Mouse (Mus musculus): ENCODE data around the gene Ppm1h. TPM values are rescaled to one million over a fixed set of nuclear protein-coding genes. Genes with fewer than 3 reads are reported as not detected.

The Ppm1h gene
- polyA plus RNA-seq, 1 experiment from 2014 or later = 19.8 TPM

GRCm38 (mm10) chr10:122979356-122979755, 300.8 kb downstream of the Ppm1h start:
- 0 out of 2 replicates have a peak, but pooled peaks cover 2% of the 10 kb centered on the region for H3K36me3 ChIP-seq (ENCODE audit: control insufficient read depth, insufficient read depth, low read length)
- no peak overlapping the region for H3K27ac ChIP-seq (replicated peaks; ENCODE audit: low read depth, low read length)
- H3K4me3 ChIP-seq (replicated peaks; ENCODE audit: low read depth, low read length) = no peak overlapping the region
- no peaks in the 10 kb centered on the region for H3K9me3 ChIP-seq (ENCODE audit: control insufficient read depth, low read length)
- no peak overlapping the region for H3K4me2 ChIP-seq (ENCODE audit: low read length)
- no peak overlapping the region for H3K9ac ChIP-seq (replicated peaks; ENCODE audit: low read length)
- H3K27me3 ChIP-seq (ENCODE audit: control insufficient read depth, insufficient read depth, low read length) = no peaks in the 10 kb centered on the region
- H3K4me1 ChIP-seq (ENCODE audit: control insufficient read depth, insufficient read depth, low read length) = peaks cover 32% of the 10 kb centered on the region
- ATAC-seq (ENCODE audit: low FRiP score, low TSS enrichment) (no peak), DNase-seq (no peak)

DNA sequence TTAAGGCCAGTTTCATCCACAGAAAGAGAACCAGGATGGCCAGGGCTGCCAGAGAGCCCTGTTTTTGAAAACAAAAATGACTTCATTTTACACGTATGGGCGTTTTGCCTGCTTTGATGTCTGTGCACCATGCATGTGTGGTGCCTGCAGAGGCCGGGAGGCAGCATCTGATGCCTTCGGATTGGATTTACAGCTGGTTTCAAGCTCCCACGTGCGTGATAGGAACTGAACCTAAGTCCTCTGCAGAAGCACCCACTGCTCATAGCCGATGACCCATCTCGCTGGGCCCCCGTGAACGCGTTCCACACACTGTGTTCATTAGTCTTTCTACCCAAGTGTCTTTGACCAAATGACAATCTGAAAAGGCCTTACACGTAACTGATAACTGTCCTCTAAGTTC, 301.6 kb downstream of the Ppm1h start:
- no peak overlapping the region for H3K4me3 ChIP-seq (replicated peaks; ENCODE audit: low read depth, low read length)
- H3K36me3 ChIP-seq (ENCODE audit: control insufficient read depth, insufficient read depth, low read length) = 0 out of 2 replicates have a peak, but pooled peaks cover 2% of the 10 kb centered on the region
- 97% methylated on average over 12 of the region's 12 CpGs for WGBS
- no peak for ATAC-seq (ENCODE audit: low FRiP score, low TSS enrichment)
- H3K9me3 ChIP-seq (ENCODE audit: control insufficient read depth, low read length) = no peaks in the 10 kb centered on the region
- no peak overlapping the region for H3K27ac ChIP-seq (replicated peaks; ENCODE audit: low read depth, low read length)
- H3K4me1 ChIP-seq (ENCODE audit: control insufficient read depth, insufficient read depth, low read length) = peaks cover 29% of the 10 kb centered on the region
- DNase-seq = no peak
- no peaks in the 10 kb centered on the region for H3K27me3 ChIP-seq (ENCODE audit: control insufficient read depth, insufficient read depth, low read length)
- H3K9ac ChIP-seq (replicated peaks; ENCODE audit: low read length) = no peak overlapping the region
- no peak overlapping the region for H3K4me2 ChIP-seq (ENCODE audit: low read length)

GRCm38 (mm10) chr10:122982909-122983578, 304.5 kb downstream of the Ppm1h start:
- Histone ChIP-seq H3K36me3 (ENCODE audit: control insufficient read depth, insufficient read depth, low read length) (0 out of 2 replicates have a peak, but pooled peaks cover 2% of the 10 kb centered on the region), H3K4me1 (ENCODE audit: control insufficient read depth, insufficient read depth, low read length) (peaks cover 29% of the 10 kb centered on the region), H3K9ac (replicated peaks; ENCODE audit: low read length) (peak overlapping the region; percentile 98), H3K4me2 (ENCODE audit: low read length) (peak overlapping the region; percentile 89), H3K4me3 (replicated peaks; ENCODE audit: low read depth, low read length) (peak overlapping the region; percentile 89), H3K27me3 (ENCODE audit: control insufficient read depth, insufficient read depth, low read length) (no peaks in the 10 kb centered on the region), H3K9me3 (ENCODE audit: control insufficient read depth, low read length) (no peaks in the 10 kb centered on the region), H3K27ac (replicated peaks; ENCODE audit: low read depth, low read length) (no peak overlapping the region; the same call in 1 of the 2 replicates)
- ATAC-seq (ENCODE audit: low FRiP score, low TSS enrichment) (no peak), DNase-seq (peak; percentile 28)
- WGBS = 49% methylated on average over 11 of the region's 11 CpGs

DNA sequence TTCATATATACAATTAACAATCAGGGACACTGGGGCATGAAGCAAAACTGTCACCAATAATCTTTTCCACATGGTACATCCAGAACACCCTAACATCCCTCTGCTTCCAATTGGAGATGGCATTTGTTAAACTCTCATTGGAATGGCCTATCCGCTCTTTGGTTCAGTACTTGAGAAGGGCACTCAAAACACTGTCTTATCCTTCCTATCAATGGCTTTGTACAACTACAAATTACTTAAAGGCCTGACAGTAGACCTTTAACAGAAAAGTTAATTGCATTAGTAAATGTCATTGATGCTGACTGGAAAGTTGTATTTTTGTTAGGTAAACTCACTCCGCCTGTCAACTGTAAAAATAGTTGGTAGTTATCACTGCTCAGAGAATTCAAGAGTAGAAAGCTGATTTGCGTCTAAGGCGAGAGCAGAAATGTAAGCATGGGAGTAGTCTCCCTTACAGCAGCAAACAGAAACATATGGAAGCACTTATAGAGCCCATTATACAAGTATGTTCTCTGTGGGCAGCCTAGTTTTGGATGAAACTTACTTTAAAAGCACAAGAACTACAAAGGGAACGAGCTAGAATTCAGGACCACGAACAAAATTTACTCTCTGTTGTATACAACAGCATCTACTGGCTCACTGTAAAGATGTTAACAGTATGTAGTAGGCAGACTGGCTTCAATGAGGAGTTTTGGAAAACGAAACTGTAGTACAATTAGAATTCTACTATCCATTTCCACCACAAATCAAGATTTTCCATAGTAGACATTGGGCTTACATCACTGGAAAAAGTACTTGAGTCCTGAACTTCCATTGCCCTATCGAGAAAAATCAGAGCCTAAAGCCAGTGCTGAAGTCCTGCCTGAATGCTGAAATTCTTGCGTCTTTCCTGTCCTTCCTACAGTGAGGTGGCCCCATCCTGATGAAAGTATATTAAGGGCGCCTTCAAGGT, 305.3 kb downstream of the Ppm1h start:
- Histone ChIP-seq H3K9ac (replicated peaks; ENCODE audit: low read length) (peak overlapping the region; percentile 98), H3K27ac (replicated peaks; ENCODE audit: low read depth, low read length) (peak overlapping the region; percentile 47), H3K4me1 (ENCODE audit: control insufficient read depth, insufficient read depth, low read length) (peaks cover 29% of the 10 kb centered on the region), H3K4me2 (ENCODE audit: low read length) (peak overlapping the region; percentile 89), H3K36me3 (ENCODE audit: control insufficient read depth, insufficient read depth, low read length) (0 out of 2 replicates have a peak, but pooled peaks cover 2% of the 10 kb centered on the region), H3K9me3 (ENCODE audit: control insufficient read depth, low read length) (no peaks in the 10 kb centered on the region), H3K27me3 (ENCODE audit: control insufficient read depth, insufficient read depth, low read length) (no peaks in the 10 kb centered on the region), H3K4me3 (replicated peaks; ENCODE audit: low read depth, low read length) (peak overlapping the region; percentile 89)
- WGBS = 43% methylated on average over 10 of the region's 10 CpGs
- peak; percentile 30 for DNase-seq
- ATAC-seq (ENCODE audit: low FRiP score, low TSS enrichment) = no peak

GRCm38 (mm10) chr10:122984531-122985251, 306.1 kb downstream of the Ppm1h start:
- no peak for ATAC-seq (ENCODE audit: low FRiP score, low TSS enrichment)

DNA sequence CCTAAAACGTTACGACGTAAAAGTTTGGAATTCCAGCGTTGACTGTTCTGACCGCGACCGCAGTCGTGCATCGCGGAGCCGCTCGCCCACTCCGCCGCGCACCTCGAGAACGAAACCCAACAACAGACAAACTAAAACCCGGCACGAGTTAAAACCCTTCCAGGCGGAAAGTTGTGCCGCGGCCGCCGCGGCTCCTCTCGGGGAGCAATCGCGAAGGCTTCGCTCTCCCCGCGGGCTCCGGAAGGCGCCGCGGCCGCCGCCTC, 306.6 kb downstream of the Ppm1h start:
- H3K4me1 ChIP-seq (ENCODE audit: control insufficient read depth, insufficient read depth, low read length) = peaks cover 29% of the 10 kb centered on the region
- H3K27ac ChIP-seq (replicated peaks; ENCODE audit: low read depth, low read length) = peak overlapping the region; percentile 100
- WGBS = under 1% methylated on average over 37 of the region's 37 CpGs
- H3K36me3 ChIP-seq (ENCODE audit: control insufficient read depth, insufficient read depth, low read length) = no peaks in the 10 kb centered on the region
- peak overlapping the region; percentile 98 for H3K9ac ChIP-seq (replicated peaks; ENCODE audit: low read length)
- no peaks in the 10 kb centered on the region for H3K9me3 ChIP-seq (ENCODE audit: control insufficient read depth, low read length)
- ATAC-seq (ENCODE audit: low FRiP score, low TSS enrichment) (no peak), DNase-seq (peak; percentile 76)
- peak overlapping the region; percentile 89 for H3K4me2 ChIP-seq (ENCODE audit: low read length)
- no peaks in the 10 kb centered on the region for H3K27me3 ChIP-seq (ENCODE audit: control insufficient read depth, insufficient read depth, low read length)
- H3K4me3 ChIP-seq (replicated peaks; ENCODE audit: low read depth, low read length) = peak overlapping the region; percentile 89

More at GRCm38 (mm10) chr10:122984531-122985251, 306.1 kb downstream of the Ppm1h start:
- Histone ChIP-seq H3K4me1 (ENCODE audit: control insufficient read depth, insufficient read depth, low read length) (peaks cover 29% of the 10 kb centered on the region), H3K36me3 (ENCODE audit: control insufficient read depth, insufficient read depth, low read length) (0 out of 2 replicates have a peak, but pooled peaks cover 2% of the 10 kb centered on the region), H3K9me3 (ENCODE audit: control insufficient read depth, low read length) (no peaks in the 10 kb centered on the region), H3K27ac (replicated peaks; ENCODE audit: low read depth, low read length) (peak overlapping the region; percentile 100), H3K4me2 (ENCODE audit: low read length) (peak overlapping the region; percentile 89), H3K9ac (replicated peaks; ENCODE audit: low read length) (peak overlapping the region; percentile 98), H3K27me3 (ENCODE audit: control insufficient read depth, insufficient read depth, low read length) (no peaks in the 10 kb centered on the region), H3K4me3 (replicated peaks; ENCODE audit: low read depth, low read length) (peak overlapping the region; percentile 89)
- DNase-seq = peak; percentile 31
- 2% methylated on average over 10 of the region's 10 CpGs for WGBS

DNA sequence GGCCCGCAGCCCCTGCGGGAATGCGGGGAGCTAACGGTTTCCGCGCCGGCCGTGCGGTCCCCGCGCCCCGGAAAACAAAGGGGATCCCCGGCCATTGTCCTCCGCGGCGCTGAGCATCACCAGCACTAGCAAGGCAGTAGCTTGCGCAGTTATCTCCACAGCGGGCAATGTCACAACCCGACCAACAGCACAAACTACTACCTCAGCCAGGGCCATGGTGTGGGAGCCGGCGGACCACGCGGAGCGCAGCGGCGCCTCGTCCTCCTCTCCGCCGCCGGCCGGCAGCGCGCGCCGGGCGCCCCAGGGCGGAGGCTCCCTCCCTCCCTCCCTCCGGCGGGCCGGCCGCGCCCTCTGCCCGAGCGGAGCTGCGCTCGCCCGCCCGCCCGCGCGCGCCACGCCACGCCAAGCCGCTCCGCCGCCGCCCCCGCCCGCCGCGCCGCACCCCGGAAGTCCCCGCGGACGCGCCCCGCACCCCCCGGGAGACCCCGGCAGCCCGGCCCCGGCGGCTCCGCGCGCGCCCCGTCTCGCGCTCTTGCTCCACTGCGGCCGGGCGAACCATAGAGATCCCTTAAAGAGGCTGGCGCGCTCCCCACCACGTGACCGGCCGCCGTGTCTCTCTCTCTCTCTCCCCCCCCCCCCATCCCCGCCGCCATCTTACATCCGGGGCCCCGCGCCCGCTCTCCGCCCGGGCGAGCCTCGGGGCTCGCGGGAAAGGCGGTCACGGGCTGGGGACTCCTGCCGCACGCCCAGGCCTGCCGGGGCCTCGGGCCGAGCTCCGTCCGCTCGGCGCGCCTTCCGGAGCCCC, 307.2 kb downstream of the Ppm1h start:
- under 1% methylated on average over 78 of the region's 115 CpGs for WGBS
- peak overlapping the region; percentile 100 for H3K27ac ChIP-seq (replicated peaks; ENCODE audit: low read depth, low read length)
- peak overlapping the region; percentile 89 for H3K4me3 ChIP-seq (replicated peaks; ENCODE audit: low read depth, low read length)
- peak overlapping the region; percentile 98 for H3K9ac ChIP-seq (replicated peaks; ENCODE audit: low read length)
- DNase-seq (peak; percentile 93), ATAC-seq (ENCODE audit: low FRiP score, low TSS enrichment) (peak; percentile 93)
- peak overlapping the region; percentile 89 for H3K4me2 ChIP-seq (ENCODE audit: low read length)
- peaks cover 3% of the 10 kb centered on the region; the same call in 1 of the 2 replicates for H3K36me3 ChIP-seq (ENCODE audit: control insufficient read depth, insufficient read depth, low read length)
- H3K27me3 ChIP-seq (ENCODE audit: control insufficient read depth, insufficient read depth, low read length) = no peaks in the 10 kb centered on the region
- H3K4me1 ChIP-seq (ENCODE audit: control insufficient read depth, insufficient read depth, low read length) = peaks cover 29% of the 10 kb centered on the region
- no peaks in the 10 kb centered on the region for H3K9me3 ChIP-seq (ENCODE audit: control insufficient read depth, low read length)
